In the genomic region with DNA sequence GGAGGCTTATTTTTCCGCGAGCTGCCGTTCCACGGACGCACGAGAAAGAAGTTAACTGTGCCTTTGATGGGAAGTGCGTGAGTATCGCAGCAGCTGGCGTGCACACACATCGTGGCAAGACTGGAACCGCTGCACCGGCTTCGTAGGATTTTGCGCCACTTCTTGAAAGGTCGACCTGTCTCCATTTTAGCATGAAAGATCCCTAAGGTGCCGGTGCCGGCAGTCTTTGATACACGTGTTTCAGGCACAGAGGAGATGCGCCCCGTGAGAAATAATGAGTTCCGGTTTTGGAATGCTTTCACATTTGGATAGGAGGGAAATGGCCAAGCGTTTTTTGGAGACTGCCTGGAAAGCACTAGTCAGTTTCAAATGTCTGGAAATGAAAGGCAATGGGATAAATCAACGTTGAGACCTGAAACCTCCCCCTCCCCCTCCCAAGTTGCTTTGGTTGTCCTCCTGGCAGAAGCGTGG, we compare ENCODE assay signal across 7 mouse cellular contexts. TPM values are rescaled to one million over a fixed set of nuclear protein-coding genes. Genes with fewer than 3 reads are reported as not detected.
DNase-seq lines count a peak whose midpoint lies in the region; ATAC-seq and TF ChIP-seq lines count a peak whose summit lies in the region.

No protein-coding gene starts in this region.

- H3K4me1 ChIP-seq in bone marrow macrophage, adult 2 months (ENCODE audit: control insufficient read depth, insufficient read depth, low read length) = peaks cover 9% of the 10 kb centered on the region
- peaks cover 36% of the 10 kb centered on the region for H3K4me1 ChIP-seq in forebrain, embryonic 12.5 days

- peak; percentile 0; the same call in 1 of the 2 replicates for ATAC-seq in forebrain, embryonic 12.5 days (ENCODE audit: low FRiP score)

- TF ChIP-seq POLR2A in bone marrow macrophage, adult 2 months (IDR thresholded peaks at IDR 0.05; ENCODE audit: borderline replicate concordance, low read depth, low read length) = no peak

- intact Hi-C loops in heart, postnatal 10 days (cut with DNase I) = no loop called here

- no peak for TF ChIP-seq CTCF in bone marrow macrophage, adult 2 months (IDR thresholded peaks at IDR 0.05; ENCODE audit: low read depth, low read length)

- peak; percentile 39 for DNase-seq in MN1 (ENCODE audit: low spot score)
- DNase-seq in heart, postnatal 10 days = peak; percentile 45 to 51
- peak; percentile 49 to 52 for DNase-seq in kidney, postnatal 36 days
- peak; percentile 35 for DNase-seq in lung, postnatal 10 days
- peak; percentile 20 to 25 for DNase-seq in right cerebral cortex, postnatal 36 days (ENCODE audit: low spot score in 2 of 2)

- peaks cover 12% of the 10 kb centered on the region for H3K27me3 ChIP-seq in forebrain, embryonic 12.5 days

- H3K27ac ChIP-seq in bone marrow macrophage, adult 2 months (ENCODE audit: insufficient read depth, low read depth, low read length) = peak overlapping the region; percentile 60
- H3K27ac ChIP-seq in forebrain, embryonic 12.5 days = peak overlapping the region; percentile 59

- H3K4me2 ChIP-seq in forebrain, embryonic 12.5 days = peak overlapping the region; percentile 74

- under 1% methylated on average over 24 of the region's 24 CpGs for WGBS in forebrain, embryonic 12.5 days

- no peaks in the 10 kb centered on the region for H3K9me3 ChIP-seq in forebrain, embryonic 12.5 days

- no peaks in the 10 kb centered on the region for H3K36me3 ChIP-seq in forebrain, embryonic 12.5 days (replicated peaks)

- peak overlapping the region; percentile 61 for H3K9ac ChIP-seq in forebrain, embryonic 12.5 days

- peak overlapping the region; percentile 96 for H3K4me3 ChIP-seq in bone marrow macrophage, adult 2 months (ENCODE audit: insufficient read depth, low read length)
- peak overlapping the region; percentile 92 for H3K4me3 ChIP-seq in forebrain, embryonic 12.5 days (replicated peaks)

RNA-seq across cellular contexts. Expression of gene Tle1, which starts 0.8 kb away (rescaled TPM):
- 22.8 and 28.1 TPM in 2 replicates for polyA plus RNA-seq in bone marrow macrophage, adult 2 months (2012; ENCODE audit: insufficient read depth, insufficient read length, missing spikeins)
- 63.5 and 68.3 TPM in 2 replicates for polyA plus RNA-seq in forebrain, embryonic 12.5 days (2016; fragmentation: Nextera tagmentation; extraction: Ambion mirVana)
- total RNA-seq in heart, postnatal 10 days (2021) = 10 to 100 TPM; 12.3 to 14.2 TPM

Comparison
In these comparisons a context has a peak if more than half of its experiments do, and no peak if none do; other contexts are left out.
1. Peak in every context shown above with its lines: DNase-seq, ATAC-seq, H3K4me3 ChIP-seq and H3K27ac ChIP-seq.